In genomic region chr2:121761861-121762260, GRCm38 (mm10) we compare ENCODE assay signal across 13 mouse cellular contexts. TPM values are rescaled to one million over a fixed set of nuclear protein-coding genes. Genes with fewer than 3 reads are reported as not detected.
DNase-seq lines count a peak whose midpoint lies in the region.
"Had no signal": no experiment of that assay in that cellular context is flagged by ENCODE, and none has a peak within 500 bp of the region (broad histone marks: within the 10 kb centered on the region; RNA-seq: fewer than 3 reads in every experiment).

No protein-coding gene starts in this region.

- DNase-seq in adrenal gland, adult (ENCODE audit: inconsistent age in 2 of 2, low spot score in 1 of 2) = peak; percentile 43 to 84
- DNase-seq in adrenal gland, adult 18-20 months (ENCODE audit: low spot score in 2 of 2) = no peak
- DNase-seq in adrenal gland, adult 8-10 months = peak; percentile 53
- DNase-seq in adrenal gland, postnatal 25 days = no peak
- peak; percentile 25 for DNase-seq in adrenal gland, postnatal 10 days
- no peak for DNase-seq in gastrocnemius, adult 18-20 months (ENCODE audit: low spot score)
- DNase-seq: B cell, adult 2 months; cerebellum, adult 11-12 months; cerebellum, adult 2 months; cerebellum, adult 9-10 months; cerebellum, postnatal 10 days; cerebellum, postnatal 25 days; forebrain, postnatal 0 days had no signal

RNA-seq across cellular contexts. Expression of gene Frmd5, which starts 45.0 kb away (rescaled TPM):
- total RNA-seq in adrenal gland, adult 18-20 months (2021) = 100 to 1,000 TPM in 1 of 2 experiments, 10 to 100 TPM in 1; 44.7 to 195 TPM
- 100 to 1,000 TPM in 2 of 4 experiments, 10 to 100 TPM in 2; 72.7 to 177 (median 125) TPM for total RNA-seq in adrenal gland, adult 8-10 months (2022)
- 185 and 208 TPM in 2 replicates for total RNA-seq in adrenal gland, postnatal 25 days (2021)
- total RNA-seq in adrenal gland, postnatal 10 days (2021) = 10 to 100 TPM; 61.2 to 62.7 TPM
- total RNA-seq in gastrocnemius, adult 18-20 months (2021) = under 1 TPM in 1 of 2 experiments, not detected in 1; 0.09 TPM

Comparison
In these comparisons a context has a peak if more than half of its experiments do, and no peak if none do; other contexts are left out.
1. DNase-seq: peak in adrenal gland, adult (2 of 2), adrenal gland, adult 8-10 months (single experiment) and adrenal gland, postnatal 10 days (single experiment); none in adrenal gland, adult 18-20 months (0 of 2), adrenal gland, postnatal 25 days (single experiment) and gastrocnemius, adult 18-20 months (single experiment).
2. RNA of gene Frmd5, which starts 45.0 kb away (total RNA-seq): 185 to 208 TPM in adrenal gland, postnatal 25 days, 44.7 to 195 TPM in adrenal gland, adult 18-20 months, 72.7 to 177 TPM in adrenal gland, adult 8-10 months and 61.2 to 62.7 TPM in adrenal gland, postnatal 10 days; 0.09 TPM in gastrocnemius, adult 18-20 months; every median in the first group is over 10 times any median in the second.